13 mouse cellular contexts compared by ENCODE assay signal in genomic region chr14:108791296-108791695, GRCm38 (mm10).
DNase-seq lines count a peak whose midpoint lies in the region; ATAC-seq lines count a peak whose summit lies in the region.
"Had no signal": no experiment of that assay in that cellular context is flagged by ENCODE, and none has a peak within 500 bp of the region (broad histone marks: within the 10 kb centered on the region; RNA-seq: fewer than 3 reads in every experiment).

No protein-coding gene starts in this region.

- H3K9me3 ChIP-seq in forebrain, embryonic 14.5 days (replicated peaks; ENCODE audit: control insufficient read depth, low read length), result no peaks in the 10 kb centered on the region
- no peaks in the 10 kb centered on the region for H3K9me3 ChIP-seq in forebrain, embryonic 16.5 days (ENCODE audit: control insufficient read depth, low read length)
- H3K9me3 ChIP-seq: forebrain, embryonic 10.5 days; hindbrain, embryonic 15.5 days; midbrain, embryonic 15.5 days had no signal

- peak; percentile 70 for DNase-seq in forebrain, embryonic 14.5 days (ENCODE audit: low spot score)
- peak; percentile 20 for DNase-seq in MEL-GATA-1-ER (ENCODE audit: extremely low read depth, low read depth)
- peak; percentile 65 to 84 for DNase-seq in frontal cortex, postnatal 36 days (ENCODE audit: low spot score in 2 of 2)
- peak; percentile 17 for DNase-seq in retina, postnatal 1 day
- DNase-seq in heart, postnatal 25 days (ENCODE audit: low spot score), result no peak
- DNase-seq in ovary, postnatal 10 days (ENCODE audit: low spot score), result no peak
- DNase-seq in kidney, adult 18-20 months, result no peak
- DNase-seq: lung, adult 2 months; thymus, adult 18-20 months had no signal

- H3K36me3 ChIP-seq in forebrain, embryonic 14.5 days (ENCODE audit: control insufficient read depth, insufficient read depth, low read length), result no peaks in the 10 kb centered on the region
- H3K36me3 ChIP-seq in forebrain, embryonic 16.5 days (ENCODE audit: control insufficient read depth, insufficient read depth), result no peaks in the 10 kb centered on the region
- H3K36me3 ChIP-seq: forebrain, embryonic 10.5 days; hindbrain, embryonic 15.5 days; midbrain, embryonic 15.5 days had no signal

- intact Hi-C loops in heart, postnatal 25 days (cut with DNase I), result no loop called here

- no peak overlapping the region for H3K4me2 ChIP-seq in forebrain, embryonic 14.5 days (ENCODE audit: low read length)
- no peak overlapping the region for H3K4me2 ChIP-seq in forebrain, embryonic 16.5 days (ENCODE audit: low read length)
- H3K4me2 ChIP-seq: hindbrain, embryonic 15.5 days; midbrain, embryonic 15.5 days had no signal

- H3K27ac ChIP-seq in forebrain, embryonic 14.5 days (ENCODE audit: low read depth, low read length), result no peak overlapping the region
- H3K27ac ChIP-seq in forebrain, embryonic 16.5 days (ENCODE audit: low read length), result no peak overlapping the region
- H3K27ac ChIP-seq: forebrain, embryonic 10.5 days; hindbrain, embryonic 15.5 days; midbrain, embryonic 15.5 days had no signal

- H3K4me1 ChIP-seq in forebrain, embryonic 14.5 days (ENCODE audit: control insufficient read depth, insufficient read depth, low read length), result no peaks in the 10 kb centered on the region
- peaks cover 3% of the 10 kb centered on the region; the same call in 1 of the 2 replicates for H3K4me1 ChIP-seq in forebrain, embryonic 16.5 days (replicated peaks; ENCODE audit: control insufficient read depth, insufficient read depth, low read length)
- H3K4me1 ChIP-seq: forebrain, embryonic 10.5 days; hindbrain, embryonic 15.5 days; midbrain, embryonic 15.5 days had no signal

- no peaks in the 10 kb centered on the region for H3K27me3 ChIP-seq in forebrain, embryonic 14.5 days (replicated peaks; ENCODE audit: control insufficient read depth, insufficient read depth, low read length)
- H3K27me3 ChIP-seq in forebrain, embryonic 16.5 days (replicated peaks; ENCODE audit: control insufficient read depth, insufficient read depth, low read length), result no peaks in the 10 kb centered on the region
- H3K27me3 ChIP-seq: hindbrain, embryonic 15.5 days; midbrain, embryonic 15.5 days had no signal

- no peak overlapping the region for H3K4me3 ChIP-seq in forebrain, embryonic 14.5 days (ENCODE audit: low read depth, low read length)
- H3K4me3 ChIP-seq in forebrain, embryonic 16.5 days (replicated peaks; ENCODE audit: low read length), result no peak overlapping the region
- H3K4me3 ChIP-seq: forebrain, embryonic 10.5 days; hindbrain, embryonic 15.5 days; midbrain, embryonic 15.5 days had no signal

- ATAC-seq in forebrain, embryonic 14.5 days, result 0 out of 2 replicates have a peak, but pooled peaks have one; percentile 42
- no peak for ATAC-seq in forebrain, embryonic 16.5 days
- ATAC-seq: midbrain, embryonic 15.5 days had no signal

- H3K9ac ChIP-seq in forebrain, embryonic 14.5 days (ENCODE audit: low read length), result no peak overlapping the region
- H3K9ac ChIP-seq in forebrain, embryonic 16.5 days (replicated peaks; ENCODE audit: low read depth, low read length), result no peak overlapping the region
- H3K9ac ChIP-seq: hindbrain, embryonic 15.5 days; midbrain, embryonic 15.5 days had no signal

- 3% methylated on average over 1 of the region's 1 CpGs for WGBS in forebrain, embryonic 14.5 days
- 3% methylated on average over 1 of the region's 1 CpGs for WGBS in forebrain, embryonic 16.5 days

Comparison
In these comparisons a context has a peak if more than half of its experiments do, and no peak if none do; other contexts are left out.
1. DNase-seq: peak in forebrain, embryonic 14.5 days (single experiment), MEL-GATA-1-ER (single experiment), frontal cortex, postnatal 36 days (2 of 2) and retina, postnatal 1 day (single experiment); none in heart, postnatal 25 days (single experiment), ovary, postnatal 10 days (single experiment) and kidney, adult 18-20 months (single experiment).